Mouse (Mus musculus) lung, embryonic 14.5 days (tissue): Measurements from ENCODE around the gene Pate2. TPM values are rescaled to one million over a fixed set of nuclear protein-coding genes. Genes with fewer than 3 reads are reported as not detected.
A peak's percentile ranks its signal among the peaks of the same experiment; 100 is the strongest.

Source experiments
- ATAC-seq: fragments of 200-750 bp; cut with Nextera tagmentation; 2 replicates; pipeline ENCODE4 v1.8.0; 2017; ENCODE audit warnings: mild to moderate bottlenecking, moderate TSS enrichment, moderate library complexity; ENCODE audit not compliant: insufficient read depth
- DNase-seq: peaks from one replicate; pipeline ENCODE4 v3.0.0-alpha.2; 2015
- H3K27ac ChIP-seq: fragments of 300-500 bp; sonication (generic); 2 replicates; pipeline ENCODE4 v1.5.1; 2014; ENCODE audit warnings: low read depth, mild to moderate bottlenecking, moderate library complexity
- H3K27me3 ChIP-seq: fragments of 300-500 bp; sonication (generic); 2 replicates; pipeline ENCODE4 v1.6.1; 2014; ENCODE audit warnings: low read length, control low read depth; ENCODE audit not compliant: insufficient read depth
- H3K36me3 ChIP-seq: fragments of 300-500 bp; sonication (generic); 2 replicates; pipeline ENCODE4 v1.6.1; 2014; ENCODE audit warnings: control low read depth; ENCODE audit not compliant: insufficient read depth
- H3K4me1 ChIP-seq: fragments of 300-500 bp; sonication (generic); 2 replicates; pipeline ENCODE4 v1.6.1; 2014; ENCODE audit warnings: antibody characterized with exemption, control low read depth; ENCODE audit not compliant: insufficient read depth
- H3K4me2 ChIP-seq: fragments of 300-500 bp; sonication (generic); 2 replicates; pipeline ENCODE4 v1.6.1; 2014; ENCODE audit warnings: mild to moderate bottlenecking
- H3K4me3 ChIP-seq: fragments of 300-500 bp; sonication (generic); 2 replicates; pipeline ENCODE4 v1.5.1; 2014; ENCODE audit warnings: low read depth, low read length
- H3K9ac ChIP-seq: fragments of 300-500 bp; sonication (generic); 2 replicates; pipeline ENCODE4 v1.6.1; 2014
- H3K9me3 ChIP-seq: fragments of 300-500 bp; sonication (generic); 2 replicates; pipeline ENCODE4 v1.6.1; 2016; ENCODE audit warnings: low read depth, low read length, control low read depth
- CTCF ChIP-seq: IDR thresholded peaks from 2 replicates; pipeline ENCODE4 v1.5.1; 2016; ENCODE audit warnings: antibody characterized with exemption, low read depth
- WGBS: fragments of 180-500 bp; shearing (Covaris S2); extraction: QIAGEN DNeasy Blood & Tissue Kit; methylation state at CpG from one replicate; pipeline ENCODE4 v1.1.7; 2014; 5-methylcytosine and 5-hydroxymethylcytosine counted together
- polyA plus RNA-seq: library from polyadenylated mRNA; unstranded; fragments of >200 nt; fragmentation: Nextera tagmentation; extraction: Ambion mirVana; gene quantifications from 2 replicates; pipeline ENCODE4 v1.2.1, GENCODE M21; 2014

Pate2 gene
- polyA plus RNA-seq, 1 experiment from 2014 or later, result 0.42 TPM

GRCm38 (mm10) chr9:35541488-35541887, 28.6 kb upstream of the Pate2 start:
- Histone ChIP-seq H3K4me1 (no peaks in the 10 kb centered on the region), H3K27ac (no peak overlapping the region), H3K36me3 (no peaks in the 10 kb centered on the region), H3K4me3 (no peak overlapping the region), H3K27me3 (no peaks in the 10 kb centered on the region), H3K4me2 (no peak overlapping the region), H3K9me3 (no peaks in the 10 kb centered on the region), H3K9ac (no peak overlapping the region)
- peak; percentile 95 for DNase-seq
- TF ChIP-seq CTCF, result peak; percentile 77
- WGBS, result 6% methylated on average over 6 of the region's 6 CpGs
- peak; percentile 59; the same call in 1 of the 2 replicates for ATAC-seq

GRCm38 (mm10) chr9:35541941-35542340, 28.1 kb upstream of the Pate2 start:
- 63% methylated on average over 6 of the region's 6 CpGs for WGBS
- no peak for TF ChIP-seq CTCF
- Histone ChIP-seq H3K9me3 (no peaks in the 10 kb centered on the region), H3K27me3 (no peaks in the 10 kb centered on the region), H3K27ac (no peak overlapping the region), H3K36me3 (no peaks in the 10 kb centered on the region), H3K4me1 (no peaks in the 10 kb centered on the region), H3K9ac (no peak overlapping the region), H3K4me3 (no peak overlapping the region), H3K4me2 (no peak overlapping the region)
- DNase-seq, result no peak
- no peak for ATAC-seq

GRCm38 (mm10) chr9:35543099-35543860, 26.8 kb upstream of the Pate2 start:
- Histone ChIP-seq H3K27ac (no peak overlapping the region), H3K4me1 (no peaks in the 10 kb centered on the region), H3K9me3 (no peaks in the 10 kb centered on the region), H3K4me2 (no peak overlapping the region), H3K27me3 (no peaks in the 10 kb centered on the region), H3K36me3 (no peaks in the 10 kb centered on the region), H3K9ac (no peak overlapping the region), H3K4me3 (no peak overlapping the region)
- no peak for DNase-seq
- ATAC-seq, result no peak
- 81% methylated on average over 14 of the region's 14 CpGs for WGBS
- TF ChIP-seq CTCF, result no peak

- no peak for DNase-seq
- no peaks in the 10 kb centered on the region for H3K36me3 ChIP-seq
- H3K9ac ChIP-seq, result no peak overlapping the region
- H3K27ac ChIP-seq, result no peak overlapping the region
- H3K27me3 ChIP-seq, result no peaks in the 10 kb centered on the region
- 59% methylated on average over 2 of the region's 2 CpGs for WGBS
- TF ChIP-seq CTCF, result no peak
- H3K4me3 ChIP-seq, result no peak overlapping the region
- no peak overlapping the region for H3K4me2 ChIP-seq
- H3K4me1 ChIP-seq, result no peaks in the 10 kb centered on the region
- H3K9me3 ChIP-seq, result no peaks in the 10 kb centered on the region
- no peak for ATAC-seq
Measured at GRCm38 (mm10) chr9:35544666-35545065, 25.4 kb upstream of the Pate2 start.

GRCm38 (mm10) chr9:35545704-35546103, 24.4 kb upstream of the Pate2 start:
- Histone ChIP-seq H3K4me3 (no peak overlapping the region), H3K4me2 (no peak overlapping the region), H3K9ac (no peak overlapping the region), H3K27me3 (no peaks in the 10 kb centered on the region), H3K4me1 (no peaks in the 10 kb centered on the region), H3K9me3 (no peaks in the 10 kb centered on the region), H3K27ac (no peak overlapping the region), H3K36me3 (no peaks in the 10 kb centered on the region)
- ATAC-seq (no peak), DNase-seq (no peak)
- TF ChIP-seq CTCF, result peak; percentile 15; the same call in 1 of the 2 replicates
- 59% methylated on average over 12 of the region's 12 CpGs for WGBS

GRCm38 (mm10) chr9:35546745-35547144, 23.3 kb upstream of the Pate2 start:
- Histone ChIP-seq H3K4me2 (no peak overlapping the region), H3K9me3 (no peaks in the 10 kb centered on the region), H3K9ac (no peak overlapping the region), H3K27me3 (no peaks in the 10 kb centered on the region), H3K36me3 (no peaks in the 10 kb centered on the region), H3K27ac (no peak overlapping the region), H3K4me1 (no peaks in the 10 kb centered on the region), H3K4me3 (no peak overlapping the region)
- ATAC-seq (no peak), DNase-seq (no peak)
- TF ChIP-seq CTCF, result no peak
- 67% methylated on average over 9 of the region's 9 CpGs for WGBS

- Histone ChIP-seq H3K9me3 (no peaks in the 10 kb centered on the region), H3K27ac (no peak overlapping the region), H3K4me2 (no peak overlapping the region), H3K4me1 (no peaks in the 10 kb centered on the region), H3K4me3 (no peak overlapping the region), H3K27me3 (no peaks in the 10 kb centered on the region), H3K36me3 (no peaks in the 10 kb centered on the region), H3K9ac (no peak overlapping the region)
- WGBS, result 76% methylated on average over 9 of the region's 9 CpGs
- no peak for DNase-seq
- no peak for TF ChIP-seq CTCF
- no peak for ATAC-seq
Measured at GRCm38 (mm10) chr9:35548455-35548854, 21.6 kb upstream of the Pate2 start.
